Mouse (Mus musculus) heart, postnatal 0 days (tissue): ENCODE measurements at regions not wholly inside any gene's neighbourhood (a gene's known extent, or its start where the extent isn't known, plus 50 kb on each side); places are given as distances from the start of the nearest gene placed in this dataset.

ENCODE experiments used
- CTCF ChIP-seq: IDR thresholded peaks from 2 replicates; pipeline ENCODE4 v1.5.1; 2016; ENCODE audit warnings: antibody characterized with exemption, control low read depth, low read depth
- EP300 ChIP-seq: IDR thresholded peaks from 2 replicates; pipeline ENCODE4 v1.6.1; 2016; ENCODE audit warnings: antibody characterized with exemption, low read depth

DNA sequence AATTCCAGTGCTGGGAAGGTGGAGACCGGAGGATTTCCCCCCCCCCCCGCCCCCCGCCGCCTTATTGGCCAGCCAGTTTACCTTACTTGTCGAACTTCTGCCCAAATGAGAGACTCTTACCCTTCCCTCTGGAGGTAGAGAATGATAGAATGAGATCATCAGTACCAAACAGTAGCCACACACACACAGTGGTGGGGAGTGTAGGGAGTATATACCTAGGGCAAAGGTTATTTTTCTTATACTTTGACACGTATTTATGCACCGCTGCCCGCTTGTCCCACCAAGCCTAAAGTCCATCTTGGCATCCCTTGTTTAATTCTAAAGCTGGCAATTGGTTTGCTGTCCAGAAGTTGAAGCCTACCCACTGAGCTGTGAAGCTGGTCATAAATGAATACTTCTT, 213.6 kb upstream of the Jag1 start:
- TF ChIP-seq CTCF (no peak), EP300 (no peak)
